Mouse (Mus musculus) embryo, embryonic 11.5 days (tissue): ENCODE results near the gene Ppfia3.
"Not testable (repeated sequence)": the region's sequence is repeated elsewhere in the genome, so short reads cannot be mapped to it uniquely, and the experiment has no call there.

Source experiments
- DNase-seq: peaks from one replicate; pipeline ENCODE4 v3.0.0-alpha.2; 2012; ENCODE audit warnings: low read depth, low spot score

Ppfia3 gene

DNA sequence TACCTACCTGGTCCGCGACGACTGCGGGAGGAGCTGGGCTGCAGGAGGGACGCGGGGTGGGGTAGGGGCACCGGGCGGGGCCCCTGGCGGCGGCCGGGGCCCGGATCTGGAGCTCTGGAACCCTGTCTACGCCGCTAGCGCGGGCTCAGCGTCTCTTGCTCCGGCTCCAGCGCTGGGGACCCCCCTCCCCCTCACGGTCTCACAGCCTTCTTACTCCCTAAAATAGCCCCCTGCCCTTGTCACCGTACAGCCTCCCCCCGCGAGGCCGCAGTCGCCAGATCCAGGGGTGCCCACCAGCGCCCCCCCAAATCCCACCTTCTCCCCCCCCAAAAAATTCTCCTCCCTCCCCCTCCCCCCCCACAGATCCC is at the start of gene Ppfia3:
Gene Ppfia3 (minus strand): TSS at position 368 of the 368 bp plus-strand sequence.
- no peak for DNase-seq

DNA sequence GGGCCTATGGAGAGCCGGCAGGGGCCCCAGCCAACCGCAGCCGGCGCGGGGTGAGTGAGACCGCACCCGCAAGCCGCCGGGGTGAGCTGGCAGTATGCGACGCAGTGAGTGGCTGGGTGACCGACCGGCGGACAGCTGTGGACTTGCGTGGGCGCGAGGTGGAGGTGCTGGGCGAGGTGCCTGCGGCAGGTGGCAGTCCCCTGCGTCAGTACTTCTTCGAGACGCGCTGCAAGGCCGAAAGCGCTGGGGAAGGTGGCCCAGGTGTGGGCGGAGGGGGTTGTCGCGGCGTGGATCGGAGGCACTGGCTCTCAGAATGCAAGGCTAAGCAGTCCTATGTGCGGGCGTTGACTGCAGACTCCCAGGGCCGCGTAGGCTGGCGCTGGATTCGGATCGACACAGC is 48.8 kb upstream of the Ppfia3 start:
- DNase-seq = no peak

DNA sequence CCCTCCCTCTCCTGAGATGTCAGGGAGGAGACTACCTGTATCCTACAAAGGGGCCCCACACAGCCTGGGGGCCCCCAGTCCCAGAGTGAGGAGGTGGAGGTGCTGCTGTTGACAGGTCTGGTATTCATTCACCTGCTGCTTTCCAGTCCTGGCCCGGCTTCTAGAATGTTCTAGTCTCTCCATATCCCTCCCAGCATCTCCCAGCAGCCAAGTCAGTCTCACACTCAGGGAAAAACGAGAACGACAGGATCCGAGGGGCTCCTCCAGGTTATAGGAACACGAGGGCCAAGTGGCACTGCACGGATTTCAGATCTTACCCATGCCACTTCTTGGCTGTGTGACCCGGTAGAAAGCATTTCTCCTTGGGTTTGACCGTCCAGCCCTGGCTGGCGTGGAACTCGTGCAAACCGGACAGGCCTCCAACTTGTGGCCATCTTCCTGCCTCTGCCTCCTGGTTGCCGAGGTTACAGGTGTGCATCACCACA is 48.0 kb upstream of the Ppfia3 start:
- no peak for DNase-seq

DNA sequence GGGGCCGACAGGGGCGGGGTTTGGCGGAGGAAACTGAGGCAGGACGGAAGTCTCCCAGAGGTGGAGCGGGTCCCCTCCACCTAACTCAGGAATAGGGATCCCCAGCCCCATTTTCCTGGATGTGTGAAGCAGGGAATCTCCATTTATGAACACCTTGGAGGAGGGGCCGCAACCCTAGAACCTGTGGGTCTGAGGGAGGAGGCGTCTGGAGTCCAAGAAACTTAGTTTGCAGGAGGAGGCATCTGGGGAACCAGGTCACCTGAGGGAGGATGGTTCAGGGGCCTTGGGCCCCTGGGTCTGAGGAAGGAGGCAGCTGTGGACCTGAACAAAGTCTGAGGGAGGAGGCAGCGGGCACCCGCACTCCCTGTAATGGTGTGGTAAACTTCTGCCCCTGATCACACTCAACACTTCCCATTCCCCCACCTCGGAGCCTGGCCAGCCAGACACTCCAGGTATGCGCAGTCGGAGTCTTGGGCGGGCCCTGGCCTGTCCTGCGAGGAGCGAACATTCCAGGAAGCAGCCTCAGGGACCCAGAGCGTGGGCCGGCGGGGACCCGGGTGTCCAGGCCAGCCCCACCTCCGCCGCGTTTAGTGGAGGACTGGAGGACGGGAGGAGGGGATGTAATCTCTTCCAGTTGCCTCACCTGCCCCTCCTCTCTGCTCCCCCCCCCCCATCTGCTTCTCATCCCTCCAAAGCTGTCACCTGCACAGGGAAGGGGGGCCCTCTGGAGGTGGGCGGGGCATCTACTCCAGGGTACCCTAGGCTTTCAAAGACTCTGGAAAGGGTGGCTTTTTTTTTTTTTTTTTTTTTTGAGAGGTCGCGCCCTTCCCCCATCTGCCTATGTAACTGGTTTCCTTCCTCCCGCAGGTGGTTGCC is 47.3 kb upstream of the Ppfia3 start:
- no peak for DNase-seq

DNA sequence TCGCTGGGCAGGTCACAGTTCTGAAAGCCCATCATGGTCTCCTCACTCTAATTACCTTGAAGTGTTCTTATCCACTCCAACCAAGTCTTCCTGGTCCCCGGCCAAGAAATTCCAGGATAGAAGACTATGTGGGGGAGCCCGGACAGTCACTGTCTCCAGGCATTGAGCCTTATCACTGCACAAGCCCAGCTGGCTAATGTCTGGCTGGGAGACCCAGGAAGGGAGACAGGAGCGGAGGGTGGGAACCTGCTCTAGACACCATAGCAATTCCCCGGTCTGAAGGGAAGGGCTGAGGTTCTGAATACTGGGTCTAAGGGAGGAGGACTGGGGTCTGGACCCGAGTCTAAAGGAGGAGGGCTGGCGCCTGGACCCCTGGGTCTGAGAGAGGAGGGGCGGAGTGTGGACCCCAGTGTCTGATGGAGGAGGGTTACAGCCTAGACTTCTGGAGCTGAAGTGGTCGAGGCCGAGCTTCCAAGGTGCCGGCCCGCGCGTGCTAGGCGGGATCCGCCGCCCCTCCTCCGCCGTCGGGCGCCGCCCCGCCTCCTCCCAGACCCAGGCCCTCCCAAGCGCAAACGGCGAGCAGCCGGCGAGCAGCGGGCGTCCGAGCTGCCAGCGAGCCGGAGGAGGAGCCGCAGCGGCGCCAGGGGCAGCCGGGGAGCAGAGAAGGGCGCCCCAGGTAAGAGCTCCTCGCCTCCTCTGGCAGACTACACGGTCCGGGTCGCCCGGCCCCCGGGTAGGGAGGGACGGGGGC is 46.5 kb upstream of the Ppfia3 start, which contains the start of gene Ntf5:
Gene Ntf5 (plus strand): TSS at position 583 of the 751 bp plus-strand sequence.
- DNase-seq = no peak

DNA sequence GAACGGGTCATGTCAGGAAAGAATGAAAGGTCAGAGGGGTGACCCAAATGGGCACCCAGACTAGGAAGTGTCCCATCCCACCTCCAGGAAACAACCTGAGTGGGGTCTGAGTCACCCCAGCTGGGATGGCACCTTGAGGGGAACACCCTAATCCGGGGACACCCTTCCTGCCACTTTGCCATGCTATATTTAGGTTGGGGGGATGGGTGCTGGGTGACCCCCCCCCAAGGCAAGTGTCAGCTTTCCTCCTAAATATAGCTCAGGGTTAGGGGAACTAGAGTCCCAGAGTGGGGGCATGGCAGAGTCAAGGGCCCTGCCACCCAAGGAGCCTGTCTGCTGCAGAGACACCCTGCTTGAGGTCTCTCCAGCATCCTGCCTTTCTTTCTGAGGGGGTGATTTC is 45.6 kb upstream of the Ppfia3 start:
- no peak for DNase-seq

DNA sequence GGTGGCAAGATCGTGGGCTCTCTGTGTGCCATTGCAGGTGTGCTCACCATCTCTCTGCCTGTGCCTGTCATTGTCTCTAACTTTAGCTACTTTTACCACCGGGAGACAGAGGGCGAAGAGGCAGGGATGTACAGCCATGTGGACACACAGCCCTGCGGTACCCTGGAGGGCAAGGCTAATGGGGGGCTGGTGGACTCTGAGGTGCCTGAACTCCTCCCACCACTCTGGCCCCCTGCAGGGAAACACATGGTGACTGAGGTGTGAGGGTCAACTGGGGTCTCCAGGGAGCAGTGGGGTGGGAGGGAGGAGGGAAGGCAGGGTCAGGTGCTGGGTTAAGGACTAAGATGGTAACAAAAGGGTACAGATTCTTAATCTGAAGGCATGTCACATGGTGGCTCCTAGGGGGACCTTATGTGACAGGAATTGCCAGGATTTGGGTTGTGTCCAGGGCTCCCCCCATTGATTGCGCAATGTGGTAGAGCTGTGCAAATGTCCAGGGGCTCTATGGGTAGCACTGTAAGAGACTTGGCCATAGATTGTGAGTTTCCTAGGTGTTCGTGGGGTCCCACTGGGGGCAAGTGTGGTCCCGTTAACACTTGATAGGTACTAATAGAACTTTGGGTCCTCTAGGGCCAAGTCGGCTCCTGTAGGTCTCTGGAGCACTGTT is 42.8 kb upstream of the Ppfia3 start:
- DNase-seq = no peak

DNA sequence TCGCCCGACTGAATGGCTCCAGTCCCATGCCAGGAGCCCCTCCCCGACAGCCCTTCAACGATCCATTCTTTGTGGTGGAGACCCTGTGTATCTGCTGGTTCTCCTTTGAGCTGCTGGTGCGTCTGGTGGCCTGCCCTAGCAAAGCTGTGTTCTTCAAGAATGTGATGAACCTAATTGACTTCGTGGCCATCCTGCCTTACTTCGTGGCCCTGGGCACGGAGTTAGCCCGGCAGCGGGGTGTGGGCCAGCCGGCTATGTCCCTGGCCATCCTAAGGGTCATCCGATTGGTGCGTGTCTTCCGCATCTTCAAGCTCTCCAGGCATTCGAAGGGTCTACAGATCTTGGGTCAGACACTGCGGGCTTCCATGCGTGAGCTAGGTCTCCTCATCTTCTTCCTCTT is 42.1 kb upstream of the Ppfia3 start:
- no peak for DNase-seq

DNA sequence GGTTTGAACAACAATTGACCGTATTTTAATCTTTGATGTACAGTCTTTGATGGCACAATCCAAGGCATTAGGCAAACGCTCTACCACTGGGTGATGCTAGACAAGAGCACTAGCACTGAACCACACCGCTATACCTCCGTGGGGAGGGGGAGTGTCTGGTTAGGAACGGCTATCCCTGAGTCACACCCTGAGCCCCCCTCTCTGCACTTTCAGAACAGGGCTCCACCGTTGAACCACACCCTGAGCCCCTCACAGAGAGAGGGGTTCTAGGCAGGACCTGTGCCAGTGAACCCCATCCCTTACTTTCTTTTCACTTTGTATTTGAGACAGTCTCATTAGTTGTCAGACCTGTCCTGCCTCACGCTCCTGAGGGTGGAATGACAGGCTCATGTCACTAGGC is 41.5 kb upstream of the Ppfia3 start:
- DNase-seq = no peak

DNA sequence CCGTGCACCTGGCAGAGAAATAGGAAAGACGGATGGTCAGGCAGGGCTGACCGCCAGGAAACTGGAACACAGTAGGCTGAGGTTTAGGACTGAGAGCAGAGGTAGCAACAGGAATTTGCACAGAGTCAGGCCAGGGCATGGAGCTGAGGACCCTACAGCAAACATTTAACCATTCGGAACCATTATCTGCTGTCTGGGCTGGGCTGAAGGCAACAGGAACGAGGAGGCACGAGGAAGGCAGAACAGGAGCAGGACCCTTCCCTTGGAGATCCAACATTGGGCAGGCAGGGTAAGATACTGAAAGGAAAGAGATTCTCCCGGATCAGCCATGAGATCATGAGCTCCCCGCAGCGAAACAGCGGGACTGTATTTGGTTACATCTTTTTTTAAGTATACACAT is 41.0 kb upstream of the Ppfia3 start:
- DNase-seq = no peak

DNA sequence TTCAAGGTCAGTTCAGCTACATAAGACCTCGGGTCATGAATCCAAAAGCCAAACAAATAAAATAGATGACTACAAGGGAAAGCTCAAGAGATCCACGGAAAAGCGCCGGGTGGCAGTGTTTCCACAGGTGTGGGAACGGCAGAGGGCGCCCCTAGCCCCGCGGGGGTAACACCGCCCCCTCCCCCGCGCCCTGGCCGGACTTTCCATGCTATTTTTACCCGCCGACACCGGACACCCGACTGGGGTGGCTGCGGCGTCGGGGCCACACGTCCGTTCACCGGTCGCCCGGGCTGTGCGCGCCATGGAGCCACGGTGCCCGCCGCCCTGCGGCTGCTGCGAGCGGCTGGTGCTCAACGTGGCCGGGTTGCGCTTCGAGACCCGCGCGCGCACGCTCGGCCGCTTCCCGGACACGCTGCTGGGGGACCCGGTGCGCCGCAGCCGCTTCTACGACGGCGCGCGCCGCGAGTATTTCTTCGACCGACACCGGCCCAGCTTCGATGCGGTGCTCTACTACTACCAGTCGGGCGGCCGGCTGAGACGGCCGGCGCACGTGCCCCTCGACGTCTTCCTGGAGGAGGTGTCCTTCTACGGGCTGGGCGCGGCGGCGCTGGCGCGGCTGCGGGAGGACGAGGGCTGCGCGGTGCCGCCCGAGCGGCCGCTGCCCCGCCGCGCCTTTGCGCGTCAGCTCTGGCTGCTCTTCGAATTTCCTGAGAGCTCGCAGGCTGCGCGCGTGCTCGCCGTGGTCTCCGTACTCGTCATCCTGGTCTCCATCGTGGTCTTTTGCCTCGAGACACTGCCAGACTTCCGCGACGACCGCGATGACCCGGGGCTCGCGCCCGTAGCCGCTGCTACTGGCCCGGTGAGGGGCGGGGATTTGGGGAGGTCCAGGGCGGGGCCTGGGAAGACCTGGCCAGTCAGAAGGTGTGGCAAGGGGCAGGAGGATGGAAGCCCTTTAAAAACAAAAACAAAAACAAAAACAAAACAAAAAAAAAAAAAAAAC is 39.6 kb upstream of the Ppfia3 start:
- no peak for DNase-seq

DNA sequence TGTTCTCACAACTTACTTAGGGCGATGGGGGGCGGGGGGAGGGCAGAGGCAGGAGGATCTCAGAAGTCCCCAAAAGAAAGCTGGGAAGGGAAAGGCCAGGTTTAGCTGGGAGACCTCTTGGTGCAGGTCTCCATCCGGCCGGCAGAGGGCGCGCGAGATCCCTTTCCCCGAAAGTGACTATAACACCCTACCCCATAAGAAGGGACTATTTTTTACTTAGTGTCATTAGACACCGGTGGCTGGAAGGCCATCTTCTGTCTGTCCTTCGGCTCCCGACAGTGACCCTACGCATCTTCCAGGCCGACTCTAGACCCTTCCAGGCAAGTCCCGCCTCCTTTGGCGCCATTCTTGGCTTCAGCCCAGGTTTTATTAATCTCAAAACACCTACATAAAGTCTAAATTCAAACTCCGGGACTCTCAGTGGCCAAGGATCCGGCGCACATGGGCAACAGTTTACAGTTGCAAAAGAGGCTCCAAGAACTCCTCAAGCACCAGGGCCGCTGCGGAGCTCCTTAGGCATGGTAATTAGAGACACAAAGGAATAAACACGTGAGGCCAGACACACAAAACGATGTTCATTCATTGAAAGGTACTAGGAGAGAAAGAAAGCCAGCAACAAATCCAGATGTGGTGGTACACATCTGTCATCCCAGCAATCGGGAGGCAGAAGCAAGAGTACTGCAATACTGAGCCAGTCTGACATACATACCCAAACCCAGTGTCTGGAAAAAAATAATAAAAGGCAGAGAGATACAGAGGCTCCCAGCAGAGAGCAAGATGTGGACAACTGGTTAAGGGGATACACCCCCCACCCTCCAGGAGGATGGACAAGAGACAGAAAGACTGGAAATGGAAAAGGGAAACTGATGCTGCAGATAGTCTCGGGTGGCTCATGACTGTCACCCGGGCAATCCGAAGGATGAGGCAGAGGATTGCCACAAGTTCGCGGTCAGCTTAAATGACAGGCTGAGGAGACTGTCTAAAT is 38.6 kb upstream of the Ppfia3 start, which contains the start of gene Kcna7:
Gene Kcna7 (plus strand): TSS at position 563 of the 985 bp plus-strand sequence.
- no peak for DNase-seq

DNA sequence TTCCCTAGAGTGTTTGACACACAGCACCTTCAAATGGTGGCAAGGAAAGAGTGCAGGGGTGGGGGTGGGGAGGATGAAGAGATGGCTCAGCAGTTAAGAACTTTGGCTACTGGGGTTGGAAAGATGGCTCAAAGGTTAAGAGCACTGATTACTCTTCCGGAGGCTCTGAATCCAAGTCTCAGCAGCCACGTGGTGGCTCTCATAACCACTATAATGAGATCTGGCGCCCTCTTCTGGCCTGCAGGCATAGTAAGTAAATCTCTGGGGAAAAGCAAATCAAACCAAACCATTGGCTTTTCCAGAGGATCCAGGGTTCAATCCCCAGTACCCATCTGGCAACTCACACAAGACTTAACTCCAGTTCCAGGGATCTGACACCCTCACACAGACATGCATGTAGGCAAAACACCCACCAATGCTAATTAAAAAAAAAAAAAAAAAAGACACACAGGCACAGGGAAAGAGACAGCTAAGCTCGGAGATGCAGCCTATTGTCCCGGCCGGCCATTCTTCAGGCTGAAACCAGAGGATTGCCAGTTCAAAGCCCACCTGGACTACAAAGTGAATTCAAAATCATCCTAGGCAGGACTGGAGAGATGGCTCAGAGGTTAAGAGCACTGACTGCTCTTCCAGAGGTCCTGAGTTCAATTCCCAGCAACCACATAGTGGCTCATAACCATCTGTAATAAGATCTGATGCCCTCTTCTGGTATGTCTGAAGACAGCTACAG is 36.9 kb upstream of the Ppfia3 start:
- DNase-seq = peak; percentile 48

DNA sequence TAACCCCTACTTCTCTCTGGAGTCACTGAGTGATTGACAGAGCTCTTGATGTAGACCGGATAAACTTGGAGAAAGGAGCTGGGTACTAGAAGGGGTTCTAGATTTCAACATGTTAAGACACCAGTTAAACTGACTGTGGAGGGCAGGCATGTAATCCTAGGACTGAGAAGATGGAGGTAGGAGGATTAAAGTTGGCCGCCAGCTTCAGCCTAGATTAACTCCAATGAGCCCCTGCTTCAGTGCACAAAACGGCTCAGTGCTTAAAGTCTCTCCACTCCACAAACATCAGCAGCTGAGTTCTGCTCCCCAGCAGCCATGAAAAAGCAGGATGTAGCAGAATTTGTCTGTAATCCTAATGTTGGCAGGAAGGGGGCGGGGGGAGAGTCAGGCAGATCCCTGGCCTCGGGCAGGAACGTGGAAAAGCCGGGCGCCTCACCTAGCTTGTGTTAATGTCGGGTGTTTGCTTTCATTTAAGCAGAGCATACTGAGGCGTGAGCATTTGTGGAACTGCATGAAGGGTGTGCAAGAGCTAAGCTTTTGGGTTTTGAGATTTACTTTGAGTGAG is 34.8 kb upstream of the Ppfia3 start:
- DNase-seq = no peak

DNA sequence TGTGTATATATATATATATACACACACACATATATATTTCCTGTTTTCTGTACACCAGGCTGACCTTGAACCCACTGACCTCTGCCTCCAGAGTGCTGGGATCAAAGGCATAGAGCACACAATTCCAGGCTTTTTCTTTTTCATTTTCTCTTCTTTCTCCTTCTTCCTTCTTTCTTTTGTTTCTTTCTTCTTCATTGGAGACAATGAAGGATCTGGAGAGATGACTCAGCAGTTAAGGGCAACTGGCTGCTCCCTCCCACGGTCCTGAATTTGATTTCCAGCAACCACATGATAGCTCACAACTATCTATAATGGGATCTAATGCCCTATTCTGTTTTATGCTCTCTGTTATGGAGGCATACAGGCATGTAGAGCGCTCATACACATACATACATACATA is 30.0 kb upstream of the Ppfia3 start:
- no peak for DNase-seq

DNA sequence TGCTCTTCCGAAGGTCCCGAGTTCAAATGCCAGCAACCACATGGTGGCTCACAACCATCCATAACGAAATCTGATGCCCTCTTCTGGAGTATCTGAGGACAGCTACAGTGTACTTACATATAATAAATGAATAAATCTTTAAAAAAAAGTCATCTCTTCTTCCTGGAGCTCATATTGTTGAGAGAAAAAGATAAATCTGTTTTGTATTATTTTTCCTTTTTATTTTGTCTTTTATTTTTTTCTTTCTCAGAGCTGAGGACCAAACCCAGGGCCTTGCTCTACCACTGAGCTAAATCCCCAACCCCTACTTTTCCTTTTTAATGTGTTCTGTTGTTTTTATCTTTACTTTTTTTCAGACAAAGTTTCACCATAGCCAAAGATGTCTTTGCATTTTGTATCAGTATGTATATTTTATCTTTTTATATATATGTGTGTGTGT is 29.5 kb upstream of the Ppfia3 start:
- not testable (repeated sequence) for DNase-seq

DNA sequence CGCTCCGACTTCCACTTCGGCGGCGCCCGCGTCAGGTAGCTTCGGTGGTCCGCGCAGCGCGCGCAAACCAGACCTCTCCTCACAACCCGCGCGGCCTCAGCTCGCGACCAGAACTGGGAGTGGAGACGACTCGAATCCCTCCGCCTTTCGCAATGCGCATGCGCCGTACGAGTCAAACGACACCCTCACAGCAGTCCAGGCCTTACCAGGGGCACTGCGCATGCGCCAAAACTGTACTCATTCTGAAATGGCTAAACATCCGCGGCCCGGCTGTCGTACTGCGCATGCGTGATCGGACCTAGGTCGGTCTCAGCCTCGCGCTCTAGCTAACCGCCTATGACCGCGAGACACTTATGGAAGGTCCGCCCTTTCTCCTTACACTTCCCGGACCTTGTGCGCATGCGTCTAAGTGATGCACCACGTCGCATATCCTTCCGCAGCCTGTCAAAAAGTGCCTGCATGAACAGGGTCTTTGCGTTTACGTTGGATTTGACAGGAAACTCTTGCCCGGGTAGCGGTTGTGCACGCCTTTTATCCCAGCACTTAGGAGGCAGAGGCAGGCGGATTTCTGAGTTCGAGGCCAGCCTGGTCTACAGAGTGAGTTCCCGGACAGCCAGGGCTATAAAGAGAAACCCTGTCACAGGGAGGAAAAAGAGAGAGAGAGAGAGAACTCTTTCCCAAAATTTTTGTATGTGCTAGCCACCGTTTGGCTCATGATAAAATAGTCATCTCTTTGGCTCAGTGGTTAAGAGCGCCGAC is 28.9 kb upstream of the Ppfia3 start, which contains the start of gene Snrnp70:
Gene Snrnp70 (minus strand): TSS at position 165 of the 759 bp plus-strand sequence.
- DNase-seq = peak; percentile 100

DNA sequence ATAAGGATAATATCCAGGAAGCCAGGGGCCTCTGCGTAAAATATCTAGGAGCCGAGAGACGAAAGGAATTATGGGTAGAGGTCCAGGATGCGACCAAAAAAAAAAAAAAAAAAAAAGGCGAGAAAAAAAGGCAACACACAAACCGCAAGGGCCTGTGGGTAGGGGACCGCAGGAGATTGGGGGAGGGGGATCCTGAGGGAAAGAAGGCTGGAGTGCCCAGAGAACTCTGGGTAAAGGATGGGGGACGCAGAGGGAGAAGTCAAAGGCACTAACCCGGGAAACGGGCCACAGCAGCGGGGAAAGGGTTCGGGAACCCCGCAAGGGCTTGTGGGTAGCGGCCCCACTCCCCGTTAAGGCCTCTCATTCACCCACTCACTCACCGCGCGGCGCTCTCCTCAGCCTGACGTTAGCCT is 28.3 kb upstream of the Ppfia3 start:
- peak; percentile 63 for DNase-seq
